Mouse (Mus musculus) intestine, embryonic 14.5 days (tissue): ENCODE results near the gene Wwc1. TPM values are rescaled to one million over a fixed set of nuclear protein-coding genes. Genes with fewer than 3 reads are reported as not detected.
A peak's percentile ranks its signal among the peaks of the same experiment; 100 is the strongest.

Source experiments
- ATAC-seq: fragments of 200-750 bp; cut with Nextera tagmentation; replicated peaks from 2 replicates; pipeline ENCODE4 v1.8.0; 2017; ENCODE audit warnings: low read depth, moderate number of reproducible peaks, moderate TSS enrichment, moderate library complexity; ENCODE audit not compliant: low FRiP score, low TSS enrichment
- DNase-seq: peaks from one replicate; pipeline ENCODE4 v3.0.0-alpha.2; 2018; ENCODE audit warnings: low spot score
- H3K27ac ChIP-seq: fragments of 300-500 bp; sonication (generic); 2 replicates; pipeline ENCODE4 v1.5.1; 2014; ENCODE audit warnings: low read depth, mild to moderate bottlenecking, control low read depth
- H3K27me3 ChIP-seq: fragments of 300-500 bp; sonication (generic); replicated peaks from 2 replicates; pipeline ENCODE4 v1.6.1; 2014; ENCODE audit warnings: low read length, control low read depth; ENCODE audit not compliant: control insufficient read depth, insufficient read depth
- H3K36me3 ChIP-seq: fragments of 300-500 bp; sonication (generic); 2 replicates; pipeline ENCODE4 v1.6.1; 2014; ENCODE audit warnings: low read length, control low read depth; ENCODE audit not compliant: control insufficient read depth, insufficient read depth
- H3K4me1 ChIP-seq: fragments of 300-500 bp; sonication (generic); replicated peaks from 2 replicates; pipeline ENCODE4 v1.6.1; 2014; ENCODE audit warnings: low read length, control low read depth, mixed read lengths; ENCODE audit not compliant: control insufficient read depth, insufficient read depth
- H3K4me2 ChIP-seq: fragments of 300-500 bp; sonication (generic); 2 replicates; pipeline ENCODE4 v1.6.1; 2014; ENCODE audit warnings: low read length
- H3K4me3 ChIP-seq: fragments of 300-500 bp; sonication (generic); 2 replicates; pipeline ENCODE4 v1.5.1; 2014; ENCODE audit warnings: low read depth, low read length, control low read depth, mixed read lengths
- H3K9ac ChIP-seq: fragments of 300-500 bp; sonication (generic); 2 replicates; pipeline ENCODE4 v1.6.1; 2014; ENCODE audit warnings: mild to moderate bottlenecking, low read length
- H3K9me3 ChIP-seq: fragments of 300-500 bp; sonication (generic); 2 replicates; pipeline ENCODE4 v1.6.1; 2016; ENCODE audit warnings: low read length, control low read depth; ENCODE audit not compliant: control insufficient read depth
- WGBS: fragments of 180-500 bp; shearing (Covaris S2); extraction: QIAGEN DNeasy Blood & Tissue Kit; methylation state at CpG from one replicate; pipeline ENCODE4 v1.1.7; 2014; 5-methylcytosine and 5-hydroxymethylcytosine counted together
- polyA plus RNA-seq: library from polyadenylated mRNA; unstranded; fragments of >200 nt; fragmentation: Nextera tagmentation; extraction: Ambion mirVana; gene quantifications from 2 replicates; pipeline ENCODE4 v1.2.1, GENCODE M21; 2014

Wwc1 gene
- polyA plus RNA-seq, 1 experiment from 2014 or later = 12.4 TPM

DNA sequence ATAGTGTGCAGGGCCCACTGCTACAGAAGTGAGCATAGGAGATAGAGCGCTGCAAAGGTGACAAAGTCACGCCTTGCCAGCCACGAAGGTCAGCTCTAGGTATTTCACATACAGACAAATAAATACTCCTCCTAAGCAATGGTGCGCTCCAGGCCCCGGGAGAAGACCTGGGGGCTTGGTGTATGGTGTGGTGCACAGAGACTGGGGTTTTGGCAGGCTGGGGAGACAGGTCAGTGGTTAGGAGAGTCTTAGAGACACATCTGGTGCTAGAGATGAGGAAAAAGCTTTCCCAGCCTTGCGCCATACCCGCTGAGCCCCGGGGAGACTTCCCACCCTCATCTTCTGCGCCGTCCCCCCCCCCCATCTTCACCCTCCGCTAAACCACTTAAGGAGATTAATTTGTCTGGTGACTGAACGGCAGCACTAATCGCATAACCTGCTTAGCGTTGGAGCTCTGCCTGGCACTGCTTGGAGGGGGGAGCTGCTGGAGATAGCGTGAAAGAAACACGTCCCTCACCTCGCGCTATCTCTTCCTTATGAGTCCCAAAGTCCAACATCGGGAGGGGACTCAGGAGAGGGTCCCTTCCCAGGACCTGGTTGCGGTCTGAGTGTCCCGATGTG lies 106.6 kb downstream of the Wwc1 start:
- H3K9ac ChIP-seq = no peak overlapping the region
- H3K9me3 ChIP-seq = no peaks in the 10 kb centered on the region
- H3K4me3 ChIP-seq = no peak overlapping the region
- no peaks in the 10 kb centered on the region for H3K27me3 ChIP-seq
- ATAC-seq (no peak), DNase-seq (no peak)
- no peaks in the 10 kb centered on the region; the same call in 1 of the 2 replicates for H3K4me1 ChIP-seq
- H3K36me3 ChIP-seq = 0 out of 2 replicates have a peak, but pooled peaks cover 6% of the 10 kb centered on the region
- H3K27ac ChIP-seq = no peak overlapping the region
- H3K4me2 ChIP-seq = 0 out of 2 replicates have a peak overlapping the region, but pooled peaks have one; percentile 8
- 35% methylated on average over 21 of the region's 21 CpGs for WGBS

DNA sequence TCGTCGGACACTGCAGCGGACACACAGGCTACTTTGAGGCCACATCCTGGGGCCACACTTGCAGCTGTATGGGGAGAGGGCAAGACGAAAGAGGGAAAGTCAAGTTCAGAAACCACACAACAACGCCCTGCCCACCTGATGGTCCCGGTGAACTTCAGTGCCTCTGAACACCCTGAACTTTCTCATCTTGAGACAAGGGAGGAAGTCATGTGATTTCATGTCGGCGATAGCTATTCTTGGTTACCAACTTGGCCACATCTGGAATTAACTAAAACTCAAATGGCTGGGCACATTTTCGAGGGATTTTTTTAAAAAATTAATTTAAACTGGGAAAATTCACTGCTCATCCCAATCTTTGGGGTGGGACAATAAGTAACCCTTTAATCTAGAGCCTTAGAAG lies 109.4 kb downstream of the Wwc1 start:
- no peak overlapping the region for H3K4me2 ChIP-seq
- no peaks in the 10 kb centered on the region for H3K4me1 ChIP-seq
- no peaks in the 10 kb centered on the region for H3K9me3 ChIP-seq
- no peaks in the 10 kb centered on the region for H3K27me3 ChIP-seq
- H3K27ac ChIP-seq = no peak overlapping the region
- no peak for ATAC-seq
- no peak overlapping the region for H3K4me3 ChIP-seq
- no peak overlapping the region for H3K9ac ChIP-seq
- no peak for DNase-seq
- H3K36me3 ChIP-seq = peaks cover 10% of the 10 kb centered on the region; the same call in 1 of the 2 replicates
- 84% methylated on average over 9 of the region's 9 CpGs for WGBS

GRCm38 (mm10) chr11:35866140-35866539 lies 114.2 kb downstream of the Wwc1 start:
- WGBS = 85% methylated on average over 7 of the region's 7 CpGs
- Histone ChIP-seq H3K4me2 (no peak overlapping the region), H3K9ac (no peak overlapping the region), H3K27ac (no peak overlapping the region), H3K4me3 (no peak overlapping the region), H3K9me3 (no peaks in the 10 kb centered on the region), H3K4me1 (peaks cover 14% of the 10 kb centered on the region), H3K36me3 (peaks cover 8% of the 10 kb centered on the region; the same call in 1 of the 2 replicates), H3K27me3 (no peaks in the 10 kb centered on the region)
- ATAC-seq = no peak
- DNase-seq = no peak

GRCm38 (mm10) chr11:35864981-35865604 lies 115.2 kb downstream of the Wwc1 start:
- H3K27me3 ChIP-seq = no peaks in the 10 kb centered on the region
- peak overlapping the region; percentile 9 for H3K4me2 ChIP-seq
- H3K9me3 ChIP-seq = no peaks in the 10 kb centered on the region
- peak; percentile 61 for DNase-seq
- peak; percentile 82 for ATAC-seq
- no peak overlapping the region for H3K9ac ChIP-seq
- no peak overlapping the region for H3K4me3 ChIP-seq
- WGBS = 34% methylated on average over 9 of the region's 9 CpGs
- peaks cover 8% of the 10 kb centered on the region; the same call in 1 of the 2 replicates for H3K36me3 ChIP-seq
- H3K4me1 ChIP-seq = peaks cover 14% of the 10 kb centered on the region
- no peak overlapping the region; the same call in 1 of the 2 replicates for H3K27ac ChIP-seq

GRCm38 (mm10) chr11:35863653-35864052 lies 116.7 kb downstream of the Wwc1 start:
- no peak for ATAC-seq
- no peaks in the 10 kb centered on the region for H3K9me3 ChIP-seq
- no peak overlapping the region for H3K4me3 ChIP-seq
- no peaks in the 10 kb centered on the region for H3K27me3 ChIP-seq
- 93% methylated on average over 5 of the region's 5 CpGs for WGBS
- DNase-seq = no peak
- H3K27ac ChIP-seq = no peak overlapping the region
- H3K4me1 ChIP-seq = peaks cover 14% of the 10 kb centered on the region
- H3K9ac ChIP-seq = no peak overlapping the region
- peaks cover 11% of the 10 kb centered on the region; the same call in 1 of the 2 replicates for H3K36me3 ChIP-seq
- no peak overlapping the region for H3K4me2 ChIP-seq

DNA sequence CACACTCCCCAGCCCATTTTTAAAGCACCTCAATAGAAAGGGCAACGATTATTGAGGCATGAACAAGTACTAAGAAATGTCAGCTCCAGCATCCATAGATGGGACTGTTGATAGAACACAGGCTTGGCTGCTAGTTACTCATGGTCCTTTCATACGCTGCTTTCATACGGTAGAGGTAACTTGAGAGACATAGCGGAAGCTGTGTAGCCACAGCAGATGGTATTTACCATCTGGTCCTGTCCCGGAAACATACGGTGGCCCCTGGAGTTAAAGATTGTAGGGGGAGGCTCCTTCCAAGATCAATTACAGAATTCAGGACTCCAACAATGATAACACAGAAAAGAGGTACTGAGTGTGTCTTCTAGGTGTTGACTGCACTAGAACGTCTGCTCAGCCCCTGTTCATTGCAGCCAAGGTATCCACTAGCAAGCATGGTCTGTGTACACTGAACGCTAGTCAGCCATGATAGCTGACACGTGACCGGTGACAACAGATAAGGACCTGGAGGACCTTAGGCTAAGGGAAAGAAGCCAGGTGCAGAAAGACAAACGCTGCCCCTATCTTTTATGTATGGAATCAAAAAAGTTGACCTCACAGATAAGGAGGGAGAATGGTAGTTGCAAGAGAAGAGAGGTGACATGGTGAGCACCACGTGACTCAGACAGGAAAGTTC lies 122.8 kb downstream of the Wwc1 start:
- Histone ChIP-seq H3K4me1 (no peaks in the 10 kb centered on the region), H3K4me2 (no peak overlapping the region), H3K9me3 (no peaks in the 10 kb centered on the region), H3K27me3 (no peaks in the 10 kb centered on the region), H3K27ac (no peak overlapping the region), H3K9ac (no peak overlapping the region), H3K36me3 (0 out of 2 replicates have a peak, but pooled peaks cover 7% of the 10 kb centered on the region), H3K4me3 (no peak overlapping the region)
- DNase-seq = no peak
- no peak for ATAC-seq
- 79% methylated on average over 12 of the region's 12 CpGs for WGBS

GRCm38 (mm10) chr11:35856359-35857040 lies 123.8 kb downstream of the Wwc1 start:
- no peaks in the 10 kb centered on the region for H3K9me3 ChIP-seq
- H3K4me3 ChIP-seq = no peak overlapping the region
- no peaks in the 10 kb centered on the region for H3K27me3 ChIP-seq
- 69% methylated on average over 11 of the region's 11 CpGs for WGBS
- H3K9ac ChIP-seq = no peak overlapping the region
- no peak for ATAC-seq
- H3K36me3 ChIP-seq = 0 out of 2 replicates have a peak, but pooled peaks cover 3% of the 10 kb centered on the region
- no peak for DNase-seq
- no peak overlapping the region for H3K27ac ChIP-seq
- no peak overlapping the region for H3K4me2 ChIP-seq
- no peaks in the 10 kb centered on the region for H3K4me1 ChIP-seq

DNA sequence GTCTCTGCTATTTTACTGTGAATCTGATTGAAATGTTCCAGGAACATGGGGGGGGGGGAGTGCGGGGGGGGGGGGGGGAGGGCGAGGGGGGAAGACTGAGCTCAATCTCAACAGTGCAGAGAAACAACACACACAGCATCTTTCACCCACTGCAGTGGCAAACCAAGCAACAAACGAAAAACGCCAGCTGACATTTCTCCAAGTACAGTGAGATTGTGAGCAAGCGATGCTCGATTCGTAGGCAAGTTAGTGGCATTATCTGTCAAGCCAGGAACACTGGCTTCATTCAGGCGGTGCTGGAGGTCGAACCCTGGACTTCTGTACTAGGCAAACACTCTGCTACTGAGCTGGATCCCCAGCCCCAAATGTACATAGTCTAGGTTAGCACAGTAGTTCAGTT lies 124.8 kb downstream of the Wwc1 start:
- Histone ChIP-seq H3K27ac (no peak overlapping the region), H3K9me3 (no peaks in the 10 kb centered on the region), H3K36me3 (0 out of 2 replicates have a peak, but pooled peaks cover 3% of the 10 kb centered on the region), H3K4me1 (no peaks in the 10 kb centered on the region), H3K4me3 (no peak overlapping the region), H3K9ac (no peak overlapping the region), H3K4me2 (no peak overlapping the region), H3K27me3 (no peaks in the 10 kb centered on the region)
- 91% methylated on average over 7 of the region's 9 CpGs for WGBS
- ATAC-seq (no peak), DNase-seq (no peak)
